Mouse (Mus musculus): ENCODE measurements around the gene Ppib. TPM values are rescaled to one million over a fixed set of nuclear protein-coding genes. Genes with fewer than 3 reads are reported as not detected.

Ppib gene
- total RNA-seq, 2 experiments from 2014 or later = 364 to 402 TPM

Other genes with a start within 250 kb of the Ppib start
- gene Zfp609, start 232.7 kb upstream of the Ppib start, total RNA-seq (2021) = 10 to 100 TPM; 30.4 to 36.1 TPM
- 10 to 100 TPM; 18.0 to 21.8 TPM for gene Pclaf, start 170.0 kb upstream of the Ppib start, total RNA-seq (2021)
- gene Trip4, start 151.4 kb upstream of the Ppib start, total RNA-seq (2021) = 10 to 100 TPM; 28.0 to 32.3 TPM
- gene Csnk1g1, start 151.3 kb upstream of the Ppib start, total RNA-seq (2021) = 10 to 100 TPM; 15.7 to 24.2 TPM
- 1 to 10 TPM in 1 of 2 experiments, under 1 TPM in 1; 0.66 to 1.9 TPM for gene Snx22, start 9.5 kb downstream of the Ppib start, total RNA-seq (2021)
- 10 to 100 TPM; 72.3 to 81.3 TPM for gene Snx1, start 66.4 kb downstream of the Ppib start, total RNA-seq (2021)
- gene Ciao2a, start 66.4 kb downstream of the Ppib start, total RNA-seq (2021) = 10 to 100 TPM; 89.9 to 97.4 TPM
- gene Dapk2, start 98.0 kb downstream of the Ppib start, total RNA-seq (2021) = 10 to 100 TPM in 1 of 2 experiments, 1 to 10 TPM in 1; 8.3 to 12.4 TPM